Mouse (Mus musculus) neural tube, embryonic 15.5 days (tissue): ENCODE results near the gene Pde4d. TPM values are rescaled to one million over a fixed set of nuclear protein-coding genes. Genes with fewer than 3 reads are reported as not detected.
A peak's percentile ranks its signal among the peaks of the same experiment; 100 is the strongest.

Source experiments
- ATAC-seq: fragments of 200-750 bp; cut with Nextera tagmentation; 2 replicates; pipeline ENCODE4 v1.8.0; 2017; ENCODE audit warnings: mild to moderate bottlenecking, moderate TSS enrichment, moderate library complexity; ENCODE audit not compliant: low FRiP score
- H3K27ac ChIP-seq: fragments of 300-500 bp; sonication (generic); replicated peaks from 2 replicates; pipeline ENCODE4 v1.5.1; 2015; ENCODE audit warnings: mild to moderate bottlenecking, inconsistent platforms
- H3K27me3 ChIP-seq: fragments of 300-500 bp; sonication (generic); replicated peaks from 2 replicates; pipeline ENCODE4 v1.6.1; 2015; ENCODE audit warnings: inconsistent platforms
- H3K36me3 ChIP-seq: fragments of 300-500 bp; sonication (generic); 2 replicates; pipeline ENCODE4 v1.6.1; 2015; ENCODE audit warnings: inconsistent platforms
- H3K4me1 ChIP-seq: fragments of 300-500 bp; sonication (generic); 2 replicates; pipeline ENCODE4 v1.6.1; 2015; ENCODE audit warnings: inconsistent platforms
- H3K4me2 ChIP-seq: fragments of 300-500 bp; sonication (generic); 2 replicates; pipeline ENCODE4 v1.6.1; 2015; ENCODE audit warnings: inconsistent platforms, mild to moderate bottlenecking, moderate library complexity
- H3K4me3 ChIP-seq: fragments of 300-500 bp; sonication (generic); replicated peaks from 2 replicates; pipeline ENCODE4 v1.5.1; 2015; ENCODE audit warnings: mild to moderate bottlenecking, inconsistent platforms
- H3K9ac ChIP-seq: fragments of 300-500 bp; sonication (generic); replicated peaks from 2 replicates; pipeline ENCODE4 v1.6.1; 2015; ENCODE audit warnings: mild to moderate bottlenecking, inconsistent platforms
- H3K9me3 ChIP-seq: fragments of 300-500 bp; sonication (generic); replicated peaks from 2 replicates; pipeline ENCODE4 v1.6.1; 2016; ENCODE audit warnings: inconsistent platforms
- WGBS: fragments of 180-500 bp; shearing (Covaris S2); methylation state at CpG from one replicate; pipeline ENCODE4 v1.1.7; 2015; ENCODE audit warnings: mixed read lengths; 5-methylcytosine and 5-hydroxymethylcytosine counted together
- polyA plus RNA-seq: library from polyadenylated mRNA; unstranded; fragments of >200 nt; fragmentation: Nextera tagmentation; extraction: Ambion mirVana; gene quantifications from 2 replicates; pipeline ENCODE4 v1.2.1, GENCODE M21; 2015

The Pde4d gene
- polyA plus RNA-seq, 1 experiment from 2014 or later = 20.7 TPM

DNA sequence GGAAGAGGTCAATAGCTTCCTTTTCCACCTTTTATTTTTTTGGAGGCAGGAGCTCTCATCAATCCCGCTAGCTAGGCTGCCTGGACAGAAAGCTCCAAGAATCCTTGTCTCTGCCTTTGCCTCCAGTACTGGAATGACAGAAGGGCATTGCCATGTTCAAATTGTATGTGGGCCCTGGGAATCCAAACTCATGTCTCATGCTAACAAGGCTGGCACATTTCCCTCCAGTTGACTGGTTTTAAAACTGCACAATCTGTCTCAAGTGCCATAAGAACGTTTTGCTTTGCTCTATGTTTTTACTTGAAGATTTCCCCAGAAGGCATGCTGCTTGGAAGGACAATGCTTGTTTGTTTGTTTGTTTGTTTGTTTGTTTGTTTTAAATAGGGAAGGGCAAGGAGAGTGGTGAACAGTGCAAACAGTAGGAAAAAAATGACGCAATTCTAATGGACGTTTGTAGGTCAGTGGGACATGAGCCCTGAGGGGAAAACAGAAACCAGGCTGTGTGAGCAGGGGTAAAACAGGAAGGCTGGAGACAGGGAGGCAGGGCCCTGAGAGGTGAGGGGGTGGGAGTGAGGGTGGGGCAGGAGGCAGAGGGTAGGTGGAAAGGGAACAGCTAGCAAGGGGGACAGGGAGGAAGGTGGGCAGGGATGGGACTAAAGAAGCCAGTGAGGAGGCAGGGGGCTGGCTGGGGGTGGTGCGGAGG, 784.3 kb downstream of the Pde4d start:
- Histone ChIP-seq H3K9ac (no peak overlapping the region), H3K4me3 (no peak overlapping the region), H3K36me3 (no peaks in the 10 kb centered on the region), H3K4me2 (no peak overlapping the region), H3K27ac (no peak overlapping the region), H3K4me1 (peaks cover 19% of the 10 kb centered on the region; the same call in 1 of the 2 replicates), H3K9me3 (no peaks in the 10 kb centered on the region), H3K27me3 (no peaks in the 10 kb centered on the region)
- no peak for ATAC-seq
- 47% methylated on average over 5 of the region's 5 CpGs for WGBS

DNA sequence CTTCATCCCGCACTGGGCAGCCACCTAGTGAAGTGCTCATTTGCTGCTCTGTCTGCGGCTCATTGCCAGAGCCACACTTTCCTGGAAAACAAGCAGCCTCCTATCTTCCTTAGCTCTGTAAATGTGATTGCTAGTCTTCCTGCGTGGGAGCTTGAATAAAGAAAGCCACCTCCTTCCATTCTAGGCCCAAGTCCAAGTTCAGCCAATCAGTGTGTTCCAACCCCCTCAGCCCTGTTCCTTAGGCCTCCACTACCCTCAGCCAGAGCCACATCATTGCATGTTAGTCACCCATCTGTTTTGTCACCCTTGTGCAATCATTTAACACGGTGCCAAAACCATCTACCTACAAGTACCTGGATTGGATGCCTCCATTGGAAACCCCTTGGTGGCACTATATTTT, 786.3 kb downstream of the Pde4d start:
- H3K27me3 ChIP-seq = no peaks in the 10 kb centered on the region
- no peak overlapping the region for H3K4me3 ChIP-seq
- no peak overlapping the region for H3K27ac ChIP-seq
- no peaks in the 10 kb centered on the region for H3K36me3 ChIP-seq
- 0 out of 2 replicates have a peak, but pooled peaks have one; percentile 21 for ATAC-seq
- H3K4me2 ChIP-seq = no peak overlapping the region
- H3K4me1 ChIP-seq = peaks cover 8% of the 10 kb centered on the region; the same call in 1 of the 2 replicates
- no peaks in the 10 kb centered on the region for H3K9me3 ChIP-seq
- WGBS = 70% methylated on average over 4 of the region's 4 CpGs
- no peak overlapping the region for H3K9ac ChIP-seq

DNA sequence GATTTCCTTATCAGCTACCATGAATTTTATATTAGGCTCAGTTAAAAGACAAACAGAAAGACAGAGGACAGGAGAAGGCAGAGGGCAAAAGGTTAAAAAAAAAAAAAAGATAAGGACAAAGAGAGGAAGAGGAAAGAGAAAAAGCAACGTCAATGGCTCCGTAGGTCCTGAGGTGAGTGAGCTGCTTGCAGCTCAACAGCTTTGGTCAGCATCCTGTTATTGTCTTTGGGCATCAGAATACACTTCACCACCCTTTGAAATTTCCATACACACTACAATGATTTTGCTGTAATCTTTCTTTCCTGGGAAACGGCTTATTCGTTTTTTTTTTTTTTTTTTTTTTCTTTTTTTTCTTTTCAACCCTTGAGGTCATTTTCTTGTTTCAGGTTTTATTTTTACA, 788.9 kb downstream of the Pde4d start:
- 73% methylated on average over 4 of the region's 4 CpGs for WGBS
- Histone ChIP-seq H3K4me1 (peaks cover 17% of the 10 kb centered on the region), H3K4me3 (no peak overlapping the region), H3K27me3 (no peaks in the 10 kb centered on the region), H3K27ac (no peak overlapping the region), H3K9me3 (no peaks in the 10 kb centered on the region), H3K36me3 (no peaks in the 10 kb centered on the region), H3K9ac (no peak overlapping the region), H3K4me2 (no peak overlapping the region)
- no peak for ATAC-seq

DNA sequence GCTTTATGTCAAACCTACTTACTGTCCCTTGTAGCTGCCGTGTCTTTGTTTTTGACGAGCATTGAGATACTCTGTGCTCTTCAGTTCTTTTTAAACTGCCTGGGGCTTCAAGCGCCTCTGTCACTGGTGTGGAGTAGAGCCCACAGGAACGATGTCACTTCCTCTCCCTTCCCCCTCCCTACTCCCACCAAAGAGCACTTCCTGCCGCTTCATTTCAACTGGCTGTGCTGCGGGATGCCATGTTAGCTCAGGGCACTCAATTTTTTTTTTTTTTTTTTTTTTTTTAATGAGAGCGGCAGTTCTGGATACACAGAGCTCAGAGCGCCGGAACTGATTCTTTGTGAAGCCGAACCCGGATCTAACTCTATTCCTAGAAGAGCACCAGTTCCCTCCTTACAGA, 789.5 kb downstream of the Pde4d start:
- H3K36me3 ChIP-seq = no peaks in the 10 kb centered on the region
- H3K9me3 ChIP-seq = no peaks in the 10 kb centered on the region
- ATAC-seq = no peak
- WGBS = 63% methylated on average over 11 of the region's 11 CpGs
- peak overlapping the region; percentile 22 for H3K4me2 ChIP-seq
- no peak overlapping the region for H3K4me3 ChIP-seq
- peaks cover 11% of the 10 kb centered on the region for H3K4me1 ChIP-seq
- H3K9ac ChIP-seq = no peak overlapping the region
- no peaks in the 10 kb centered on the region for H3K27me3 ChIP-seq
- H3K27ac ChIP-seq = no peak overlapping the region

DNA sequence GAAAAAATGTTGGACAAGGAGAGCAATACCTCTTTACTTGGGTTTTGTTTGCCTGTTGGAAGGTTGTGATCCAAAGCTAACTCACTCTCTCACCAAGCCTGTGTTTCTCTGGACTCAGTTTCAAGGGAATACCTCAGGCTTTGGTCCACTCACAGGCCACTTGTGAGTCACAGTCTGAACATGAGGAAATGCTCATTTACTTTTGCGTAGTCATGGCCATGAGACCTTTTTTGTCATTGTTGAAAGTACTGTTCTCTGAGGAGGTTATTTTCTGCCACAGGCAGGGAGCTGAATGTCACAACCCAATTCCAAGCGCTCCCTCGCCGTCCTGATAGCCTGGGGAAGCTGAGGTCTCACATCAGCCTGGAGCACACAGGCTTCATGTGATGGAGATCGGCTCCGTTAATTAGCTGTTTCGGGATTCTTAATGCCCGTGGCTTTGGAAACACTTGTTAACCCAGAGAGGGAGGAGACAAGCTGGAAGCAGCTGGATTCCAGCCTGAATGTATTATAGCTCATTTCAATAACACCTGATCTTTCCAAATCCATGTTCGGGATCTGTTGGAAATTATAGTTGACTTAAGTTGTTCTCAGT, 792.8 kb downstream of the Pde4d start:
- Histone ChIP-seq H3K27me3 (no peaks in the 10 kb centered on the region), H3K9ac (no peak overlapping the region), H3K4me1 (peaks cover 9% of the 10 kb centered on the region), H3K27ac (no peak overlapping the region), H3K4me3 (no peak overlapping the region), H3K36me3 (no peaks in the 10 kb centered on the region), H3K9me3 (no peaks in the 10 kb centered on the region), H3K4me2 (no peak overlapping the region)
- no peak for ATAC-seq
- 53% methylated on average over 9 of the region's 9 CpGs for WGBS

DNA sequence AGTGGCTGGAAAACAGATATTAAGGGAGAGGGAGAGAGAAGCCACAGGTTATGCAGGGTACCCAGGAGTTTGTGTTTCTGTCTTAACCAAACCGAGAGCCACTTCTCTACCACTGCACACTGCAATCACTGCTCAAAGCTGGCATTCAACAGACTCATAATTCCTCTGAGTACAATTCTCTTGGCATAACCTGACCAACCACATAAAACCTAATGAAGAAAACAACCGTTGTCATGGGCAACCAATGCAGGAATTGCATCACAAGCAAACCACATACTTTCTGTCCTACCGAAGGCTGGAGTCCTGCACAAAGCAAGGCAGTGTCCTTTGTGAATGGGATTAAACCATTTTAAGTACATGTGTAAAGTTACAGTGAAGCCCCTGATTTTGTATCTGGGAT, 793.4 kb downstream of the Pde4d start:
- H3K9ac ChIP-seq = no peak overlapping the region
- WGBS = 25% methylated on average over 3 of the region's 3 CpGs
- no peaks in the 10 kb centered on the region for H3K27me3 ChIP-seq
- no peak overlapping the region for H3K27ac ChIP-seq
- H3K4me2 ChIP-seq = no peak overlapping the region
- peak; percentile 54 for ATAC-seq
- H3K9me3 ChIP-seq = no peaks in the 10 kb centered on the region
- H3K4me1 ChIP-seq = peaks cover 9% of the 10 kb centered on the region
- H3K36me3 ChIP-seq = no peaks in the 10 kb centered on the region
- H3K4me3 ChIP-seq = no peak overlapping the region

DNA sequence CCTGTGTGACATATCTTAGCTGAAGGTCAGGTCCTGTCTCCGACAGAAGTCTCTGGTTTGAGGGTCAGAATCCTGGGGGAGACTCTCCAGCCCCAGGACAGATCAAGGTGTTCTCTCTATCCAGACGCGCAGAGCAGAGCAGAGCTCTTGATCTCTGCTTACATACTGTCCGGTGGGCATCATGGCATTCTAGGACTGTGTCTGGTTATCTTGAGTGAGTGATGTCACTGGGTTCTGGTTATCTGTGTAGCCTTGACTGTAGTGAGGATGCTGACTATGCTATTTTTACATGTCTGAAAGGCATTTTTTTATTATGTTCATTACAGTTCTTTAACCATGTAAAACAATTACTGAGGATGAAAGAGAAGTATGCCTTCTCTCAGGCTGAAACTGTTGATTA, 797.3 kb downstream of the Pde4d start:
- no peaks in the 10 kb centered on the region for H3K36me3 ChIP-seq
- WGBS = 93% methylated on average over 4 of the region's 4 CpGs
- no peak overlapping the region for H3K4me3 ChIP-seq
- H3K27me3 ChIP-seq = no peaks in the 10 kb centered on the region
- no peak overlapping the region for H3K4me2 ChIP-seq
- H3K9me3 ChIP-seq = no peaks in the 10 kb centered on the region
- no peak overlapping the region for H3K27ac ChIP-seq
- H3K4me1 ChIP-seq = peaks cover 9% of the 10 kb centered on the region
- no peak overlapping the region for H3K9ac ChIP-seq
- no peak for ATAC-seq

DNA sequence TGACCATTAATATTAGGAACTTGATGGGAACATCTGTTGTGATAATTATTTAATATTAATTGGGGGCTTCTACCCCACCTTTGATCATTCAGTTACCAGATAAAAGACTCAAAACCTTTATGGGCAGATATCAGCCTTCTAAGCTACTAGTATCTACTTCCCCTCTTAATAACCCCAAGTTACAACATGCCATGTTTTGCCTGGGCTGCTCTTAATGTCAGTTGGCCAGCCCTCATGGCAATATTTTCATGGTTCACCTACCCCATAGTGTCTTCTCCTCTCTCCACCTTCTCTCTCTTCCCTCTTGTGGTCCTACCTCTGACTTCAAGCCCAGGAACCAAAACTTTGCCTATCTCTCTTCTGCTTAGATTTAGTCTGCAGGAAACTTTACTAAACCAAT, 799.6 kb downstream of the Pde4d start:
- Histone ChIP-seq H3K9ac (no peak overlapping the region), H3K9me3 (no peaks in the 10 kb centered on the region), H3K4me3 (no peak overlapping the region), H3K27me3 (no peaks in the 10 kb centered on the region), H3K4me2 (no peak overlapping the region), H3K36me3 (no peaks in the 10 kb centered on the region), H3K4me1 (no peaks in the 10 kb centered on the region), H3K27ac (no peak overlapping the region)
- ATAC-seq = no peak

DNA sequence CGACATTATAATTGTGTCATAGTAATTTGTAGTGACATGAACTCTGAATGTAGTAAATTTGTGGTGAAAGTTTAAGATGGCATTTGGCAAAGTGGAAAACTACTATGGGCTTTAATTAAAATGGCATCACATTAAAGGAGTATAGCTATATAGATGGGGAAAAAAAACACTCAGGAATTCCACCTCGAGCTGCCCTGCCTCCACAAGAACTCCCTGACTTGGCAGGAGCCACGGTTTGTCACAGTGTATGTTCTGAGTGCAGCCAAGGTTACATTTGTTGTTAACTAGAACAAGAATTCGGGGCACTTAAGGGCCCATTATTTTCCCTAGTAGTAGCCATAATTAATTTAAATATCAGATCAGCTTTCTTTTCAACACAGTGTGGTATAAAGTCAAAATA, 805.9 kb downstream of the Pde4d start:
- Histone ChIP-seq H3K36me3 (no peaks in the 10 kb centered on the region), H3K9me3 (no peaks in the 10 kb centered on the region), H3K4me3 (no peak overlapping the region), H3K9ac (no peak overlapping the region), H3K4me1 (peaks cover 9% of the 10 kb centered on the region), H3K4me2 (no peak overlapping the region), H3K27me3 (no peaks in the 10 kb centered on the region), H3K27ac (no peak overlapping the region)
- 47% methylated on average over 4 of the region's 4 CpGs for WGBS
- ATAC-seq = no peak

DNA sequence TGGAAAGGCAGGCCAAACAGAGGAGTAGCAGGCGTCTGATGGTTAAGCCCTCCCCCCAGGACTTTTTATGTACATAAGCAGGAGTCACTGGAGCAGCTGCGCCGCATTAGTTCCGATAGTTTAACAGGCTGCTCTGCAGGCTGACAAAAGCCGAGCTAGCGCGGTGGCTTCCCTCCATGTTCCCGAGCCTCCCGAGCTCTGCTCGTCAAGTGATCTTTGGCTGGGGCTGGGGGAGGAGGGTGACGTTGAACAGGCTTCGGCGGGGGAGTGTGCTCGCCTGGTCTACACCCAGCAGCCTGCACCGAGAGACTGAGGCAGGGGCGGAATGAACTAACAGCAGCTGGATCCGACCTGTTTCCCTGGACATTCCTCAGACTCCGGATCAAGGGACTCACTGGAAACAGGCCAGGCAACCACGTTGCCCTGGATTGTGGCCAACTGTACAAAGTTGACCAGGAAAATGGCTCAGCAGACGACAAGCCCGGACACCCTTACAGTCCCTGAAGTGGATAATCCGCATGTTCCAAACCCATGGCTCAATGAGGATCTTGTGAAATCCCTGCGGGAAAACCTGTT, 810.6 kb downstream of the Pde4d start:
- Histone ChIP-seq H3K4me2 (peak overlapping the region; percentile 91), H3K9me3 (no peaks in the 10 kb centered on the region), H3K27ac (peak overlapping the region; percentile 73), H3K4me1 (peaks cover 15% of the 10 kb centered on the region), H3K27me3 (no peaks in the 10 kb centered on the region), H3K9ac (peak overlapping the region; percentile 61), H3K36me3 (no peaks in the 10 kb centered on the region), H3K4me3 (peak overlapping the region; percentile 52)
- peak; percentile 86 for ATAC-seq
- under 1% methylated on average over 23 of the region's 23 CpGs for WGBS

DNA sequence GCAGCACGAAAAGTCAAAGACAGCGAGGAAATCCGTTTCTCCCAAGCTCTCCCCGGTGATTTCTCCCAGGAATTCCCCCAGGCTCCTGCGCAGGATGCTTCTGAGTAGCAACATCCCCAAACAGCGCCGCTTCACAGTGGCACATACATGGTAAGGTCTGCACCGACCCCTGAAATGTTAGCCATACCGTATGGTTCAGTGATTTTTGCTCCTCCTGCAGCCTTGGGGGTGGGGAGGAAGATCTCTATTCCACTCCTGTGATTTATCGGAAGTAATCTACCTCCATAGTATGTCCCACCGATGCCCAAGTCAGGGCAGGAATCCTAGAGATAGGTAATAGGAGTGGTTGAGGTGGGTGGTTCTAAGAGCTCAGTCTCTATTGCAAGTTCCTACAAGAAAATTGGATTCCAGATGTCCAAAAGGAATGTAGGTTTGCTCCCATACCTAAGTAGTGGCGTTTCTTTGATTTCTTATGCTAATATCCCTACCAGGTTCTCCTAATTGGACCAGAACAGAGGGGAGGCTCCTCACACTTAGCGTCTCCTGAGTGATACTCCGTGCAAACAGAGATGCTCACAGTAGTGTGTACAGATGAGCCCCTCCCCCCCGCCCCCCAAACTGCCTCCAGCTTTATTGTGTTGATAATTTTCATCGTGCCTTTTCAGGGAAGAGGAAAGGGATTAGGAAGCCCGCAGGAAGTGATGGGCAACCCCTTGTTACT, 811.2 kb downstream of the Pde4d start:
- Histone ChIP-seq H3K27ac (peak overlapping the region; percentile 73), H3K9ac (peak overlapping the region; percentile 61), H3K4me3 (peak overlapping the region; percentile 52), H3K36me3 (no peaks in the 10 kb centered on the region), H3K9me3 (no peaks in the 10 kb centered on the region), H3K4me1 (peaks cover 15% of the 10 kb centered on the region), H3K4me2 (peak overlapping the region; percentile 91), H3K27me3 (no peaks in the 10 kb centered on the region)
- peak; percentile 76 for ATAC-seq
- WGBS = 2% methylated on average over 17 of the region's 17 CpGs
